Mouse (Mus musculus) liver, adult 2 months (tissue): ENCODE measurements at regions not wholly inside any gene's neighbourhood (a gene's known extent, or its start where the extent isn't known, plus 50 kb on each side); places are given as distances from the start of the nearest gene placed in this dataset.
A peak's percentile ranks its signal among the peaks of the same experiment; 100 is the strongest.

ENCODE experiments used
- CTCF ChIP-seq: fragments of 200-500 bp; IDR thresholded peaks from 2 replicates; pipeline ENCODE4 v1.5.1; 2011; ENCODE audit warnings: low read depth, low read length, control low read depth
- POLR2A ChIP-seq: fragments of 200-500 bp; IDR thresholded peaks from 2 replicates; pipeline ENCODE4 v1.6.1; 2011; ENCODE audit warnings: low read length, control low read depth; ENCODE audit not compliant: insufficient read depth; ENCODE audit errors: extremely low read depth

- peak; percentile 8; the same call in 1 of the 2 replicates for TF ChIP-seq CTCF
- TF ChIP-seq POLR2A: no peak
Observed at GRCm38 (mm10) chr6:48205722-48206121, 119.3 kb upstream of the Zfp746 start.
